Comparison of ENCODE assay signal across 9 mouse cellular contexts in genomic region chr4:154026441-154026761, GRCm38 (mm10). TPM values are rescaled to one million over a fixed set of nuclear protein-coding genes. Genes with fewer than 3 reads are reported as not detected.
DNase-seq lines count a peak whose midpoint lies in the region; ATAC-seq and TF ChIP-seq lines count a peak whose summit lies in the region.
"Had no signal": no experiment of that assay in that cellular context is flagged by ENCODE, and none has a peak within 500 bp of the region (broad histone marks: within the 10 kb centered on the region; RNA-seq: fewer than 3 reads in every experiment).

No protein-coding gene starts in this region.

- peaks cover 49% of the 10 kb centered on the region for H3K4me1 ChIP-seq in embryonic facial prominence, embryonic 15.5 days
- H3K4me1 ChIP-seq in intestine, postnatal 0 days (replicated peaks; ENCODE audit: control insufficient read depth, insufficient read depth, low read length): 0 out of 2 replicates have a peak, but pooled peaks cover 11% of the 10 kb centered on the region
- H3K4me1 ChIP-seq in neural tube, embryonic 13.5 days (replicated peaks): peaks cover 28% of the 10 kb centered on the region

- no peak for ATAC-seq in embryonic facial prominence, embryonic 15.5 days (ENCODE audit: insufficient number of reproducible peaks, low FRiP score, low TSS enrichment, low read depth)
- no peak for ATAC-seq in intestine, postnatal 0 days
- ATAC-seq in neural tube, embryonic 13.5 days (ENCODE audit: low read depth): peak; percentile 4; the same call in 1 of the 2 replicates
- no peak for ATAC-seq in megakaryocyte-erythroid progenitor cell, adult 5-6 weeks (replicated peaks; ENCODE audit: low FRiP score, low TSS enrichment, poor library complexity, severe bottlenecking)

- H3K4me3 ChIP-seq in layer of hippocampus, adult 2 months: peak overlapping the region; percentile 47; the same call in 1 of the 2 replicates
- H3K4me3 ChIP-seq in embryonic facial prominence, embryonic 15.5 days (replicated peaks): peak overlapping the region; percentile 42
- H3K4me3 ChIP-seq in intestine, postnatal 0 days (ENCODE audit: low read depth, low read length): peak overlapping the region; percentile 57
- H3K4me3 ChIP-seq in neural tube, embryonic 13.5 days: peak overlapping the region; percentile 33

- TF ChIP-seq CTCF in layer of hippocampus, adult 2 months (conservative IDR thresholded peaks at IDR 0.05): no peak
- TF ChIP-seq CTCF in intestine, postnatal 0 days (IDR thresholded peaks at IDR 0.05; ENCODE audit: low read depth): no peak

- no peak overlapping the region for H3K9ac ChIP-seq in embryonic facial prominence, embryonic 15.5 days
- H3K9ac ChIP-seq in intestine, postnatal 0 days (ENCODE audit: low read depth, low read length): peak overlapping the region; percentile 66; the same call in 1 of the 2 replicates
- peak overlapping the region; percentile 48 for H3K9ac ChIP-seq in neural tube, embryonic 13.5 days

- peak overlapping the region; percentile 67 for H3K4me2 ChIP-seq in embryonic facial prominence, embryonic 15.5 days (replicated peaks)
- H3K4me2 ChIP-seq in intestine, postnatal 0 days (replicated peaks; ENCODE audit: low read depth): peak overlapping the region; percentile 81
- peak overlapping the region; percentile 59 for H3K4me2 ChIP-seq in neural tube, embryonic 13.5 days

- peaks cover 13% of the 10 kb centered on the region for H3K36me3 ChIP-seq in embryonic facial prominence, embryonic 15.5 days
- H3K36me3 ChIP-seq in intestine, postnatal 0 days (ENCODE audit: control insufficient read depth, insufficient read depth): peaks cover 9% of the 10 kb centered on the region
- H3K36me3 ChIP-seq in neural tube, embryonic 13.5 days: peaks cover 10% of the 10 kb centered on the region

- H3K9me3 ChIP-seq in embryonic facial prominence, embryonic 15.5 days (replicated peaks): no peaks in the 10 kb centered on the region
- H3K9me3 ChIP-seq in intestine, postnatal 0 days (ENCODE audit: control insufficient read depth): no peaks in the 10 kb centered on the region
- H3K9me3 ChIP-seq in neural tube, embryonic 13.5 days: no peaks in the 10 kb centered on the region

- H3K27ac ChIP-seq in layer of hippocampus, adult 2 months: peak overlapping the region; percentile 89; the same call in 1 of the 2 replicates
- no peak overlapping the region for H3K27ac ChIP-seq in embryonic facial prominence, embryonic 15.5 days (replicated peaks)
- no peak overlapping the region for H3K27ac ChIP-seq in intestine, postnatal 0 days (ENCODE audit: low read depth, low read length)
- H3K27ac ChIP-seq in neural tube, embryonic 13.5 days (replicated peaks): no peak overlapping the region

- no peak for DNase-seq in layer of hippocampus, adult 2 months (ENCODE audit: low spot score in 2 of 2)
- no peak for DNase-seq in layer of hippocampus, postnatal 14 days (ENCODE audit: low spot score in 2 of 2)
- no peak for DNase-seq in gastrocnemius, postnatal 25 days
- no peak for DNase-seq in embryo, embryonic 11 days

- 22% methylated on average over 2 of the region's 2 CpGs for WGBS in embryonic facial prominence, embryonic 15.5 days
- 24% methylated on average over 2 of the region's 2 CpGs for WGBS in intestine, postnatal 0 days
- WGBS in neural tube, embryonic 13.5 days: 34% methylated on average over 2 of the region's 2 CpGs

- H3K27me3 ChIP-seq in embryonic facial prominence, embryonic 15.5 days: peaks cover 14% of the 10 kb centered on the region; the same call in 1 of the 2 replicates
- no peaks in the 10 kb centered on the region for H3K27me3 ChIP-seq in intestine, postnatal 0 days (replicated peaks; ENCODE audit: control insufficient read depth, insufficient read depth, low read length)
- H3K27me3 ChIP-seq in neural tube, embryonic 13.5 days: peaks cover 41% of the 10 kb centered on the region
- H3K27me3 ChIP-seq: Patski had no signal

RNA-seq across cellular contexts. Expression of gene Smim1, which starts 0.4 kb away (rescaled TPM):
- total RNA-seq in layer of hippocampus, adult 2 months (2021): 1 to 10 TPM; 6.3 to 7.8 TPM
- 1 to 10 TPM; 6.8 to 10.0 TPM for total RNA-seq in layer of hippocampus, postnatal 14 days (2021)
- polyA plus RNA-seq in embryonic facial prominence, embryonic 15.5 days (2015; fragmentation: Nextera tagmentation; extraction: Ambion mirVana): 28.4 TPM in 2 replicates
- polyA plus RNA-seq in intestine, postnatal 0 days (2015; fragmentation: Nextera tagmentation; extraction: Ambion mirVana): 160 and 174 TPM in 2 replicates
- 7.8 and 9.3 TPM in 2 replicates for polyA plus RNA-seq in neural tube, embryonic 13.5 days (2015; fragmentation: Nextera tagmentation; extraction: Ambion mirVana)
- total RNA-seq in megakaryocyte-erythroid progenitor cell, adult 5-6 weeks (2014; fragmentation: Nextera tagmentation): 119 and 177 TPM in 2 replicates
- 34.2 and 58.4 TPM in 2 replicates for total RNA-seq in megakaryocyte-erythroid progenitor cell, adult 5-6 weeks (2017)
- 1 to 10 TPM; 2.2 to 3.4 TPM for total RNA-seq in gastrocnemius, postnatal 25 days (2021)

RNA-seq across cellular contexts. Expression of gene Lrrc47, which starts 14.9 kb away (rescaled TPM):
- 10 to 100 TPM; 65.4 to 70.3 TPM for total RNA-seq in layer of hippocampus, adult 2 months (2021)
- 10 to 100 TPM; 49.4 to 67.7 TPM for total RNA-seq in layer of hippocampus, postnatal 14 days (2021)
- 21.3 and 23.1 TPM in 2 replicates for polyA plus RNA-seq in embryonic facial prominence, embryonic 15.5 days (2015; fragmentation: Nextera tagmentation; extraction: Ambion mirVana)
- polyA plus RNA-seq in intestine, postnatal 0 days (2015; fragmentation: Nextera tagmentation; extraction: Ambion mirVana): 13.1 and 15.8 TPM in 2 replicates
- polyA plus RNA-seq in neural tube, embryonic 13.5 days (2015; fragmentation: Nextera tagmentation; extraction: Ambion mirVana): 24.0 and 25.2 TPM in 2 replicates
- 30.7 and 36.8 TPM in 2 replicates for total RNA-seq in megakaryocyte-erythroid progenitor cell, adult 5-6 weeks (2014; fragmentation: Nextera tagmentation)
- 32.6 and 49.4 TPM in 2 replicates for total RNA-seq in megakaryocyte-erythroid progenitor cell, adult 5-6 weeks (2017)
- 10 to 100 TPM; 19.6 to 21.4 TPM for total RNA-seq in gastrocnemius, postnatal 25 days (2021)

RNA-seq across cellular contexts. Expression of gene Ccdc27, which starts 16.1 kb away (rescaled TPM):
- total RNA-seq in layer of hippocampus, adult 2 months (2021): 1 to 10 TPM; 1.2 to 1.4 TPM
- total RNA-seq in layer of hippocampus, postnatal 14 days (2021): 1 to 10 TPM; 1.0 to 1.7 TPM
- 0.15 and 0.20 TPM in 2 replicates for polyA plus RNA-seq in embryonic facial prominence, embryonic 15.5 days (2015; fragmentation: Nextera tagmentation; extraction: Ambion mirVana)
- polyA plus RNA-seq in intestine, postnatal 0 days (2015; fragmentation: Nextera tagmentation; extraction: Ambion mirVana): 0.05 TPM in 1 of 2 replicates, not detected in the other
- polyA plus RNA-seq in neural tube, embryonic 13.5 days (2015; fragmentation: Nextera tagmentation; extraction: Ambion mirVana): not detected in 2 replicates
- total RNA-seq in megakaryocyte-erythroid progenitor cell, adult 5-6 weeks (2014; fragmentation: Nextera tagmentation): not detected in 2 replicates
- total RNA-seq in megakaryocyte-erythroid progenitor cell, adult 5-6 weeks (2017): not detected in 2 replicates
- not detected for total RNA-seq in gastrocnemius, postnatal 25 days (2021)

RNA-seq across cellular contexts. Expression of gene Cep104, which starts 51.4 kb away (rescaled TPM):
- total RNA-seq in layer of hippocampus, adult 2 months (2021): 10 to 100 TPM; 31.6 to 34.8 TPM
- total RNA-seq in layer of hippocampus, postnatal 14 days (2021): 10 to 100 TPM; 28.8 to 29.4 TPM
- polyA plus RNA-seq in embryonic facial prominence, embryonic 15.5 days (2015; fragmentation: Nextera tagmentation; extraction: Ambion mirVana): 14.9 and 16.1 TPM in 2 replicates
- polyA plus RNA-seq in intestine, postnatal 0 days (2015; fragmentation: Nextera tagmentation; extraction: Ambion mirVana): 3.8 and 4.0 TPM in 2 replicates
- 16.4 and 19.8 TPM in 2 replicates for polyA plus RNA-seq in neural tube, embryonic 13.5 days (2015; fragmentation: Nextera tagmentation; extraction: Ambion mirVana)
- 10.6 and 18.1 TPM in 2 replicates for total RNA-seq in megakaryocyte-erythroid progenitor cell, adult 5-6 weeks (2014; fragmentation: Nextera tagmentation)
- total RNA-seq in megakaryocyte-erythroid progenitor cell, adult 5-6 weeks (2017): 6.0 and 8.4 TPM in 2 replicates
- total RNA-seq in gastrocnemius, postnatal 25 days (2021): 10 to 100 TPM; 20.0 to 21.9 TPM

RNA-seq across cellular contexts. Expression of gene Dffb, which starts 51.5 kb away (rescaled TPM):
- total RNA-seq in layer of hippocampus, adult 2 months (2021): 10 to 100 TPM; 17.2 to 18.3 TPM
- total RNA-seq in layer of hippocampus, postnatal 14 days (2021): 10 to 100 TPM; 10.0 to 16.9 TPM
- polyA plus RNA-seq in embryonic facial prominence, embryonic 15.5 days (2015; fragmentation: Nextera tagmentation; extraction: Ambion mirVana): 12.7 and 15.0 TPM in 2 replicates
- 6.5 and 6.7 TPM in 2 replicates for polyA plus RNA-seq in intestine, postnatal 0 days (2015; fragmentation: Nextera tagmentation; extraction: Ambion mirVana)
- polyA plus RNA-seq in neural tube, embryonic 13.5 days (2015; fragmentation: Nextera tagmentation; extraction: Ambion mirVana): 10.9 and 12.8 TPM in 2 replicates
- 6.4 and 9.5 TPM in 2 replicates for total RNA-seq in megakaryocyte-erythroid progenitor cell, adult 5-6 weeks (2014; fragmentation: Nextera tagmentation)
- total RNA-seq in megakaryocyte-erythroid progenitor cell, adult 5-6 weeks (2017): 11.8 and 15.0 TPM in 2 replicates
- 1 to 10 TPM; 2.2 to 2.7 TPM for total RNA-seq in gastrocnemius, postnatal 25 days (2021)
